Mouse (Mus musculus) limb, embryonic 15.5 days (tissue): ENCODE measurements around the gene Ercc6l2. TPM values are rescaled to one million over a fixed set of nuclear protein-coding genes. Genes with fewer than 3 reads are reported as not detected.

Experiments
- ATAC-seq: fragments of 200-750 bp; cut with Nextera tagmentation; 2 replicates; pipeline ENCODE4 v1.8.0; 2017; ENCODE audit warnings: low read depth, moderate TSS enrichment; ENCODE audit not compliant: insufficient number of reproducible peaks, low FRiP score, low TSS enrichment
- H3K27ac ChIP-seq: fragments of 300-500 bp; sonication (generic); 2 replicates; pipeline ENCODE4 v1.5.1; 2015; ENCODE audit warnings: moderate library complexity, mild to moderate bottlenecking, inconsistent platforms
- H3K27me3 ChIP-seq: fragments of 300-500 bp; sonication (generic); 2 replicates; pipeline ENCODE4 v1.6.1; 2015; ENCODE audit warnings: inconsistent platforms
- H3K36me3 ChIP-seq: fragments of 300-500 bp; sonication (generic); 2 replicates; pipeline ENCODE4 v1.6.1; 2015; ENCODE audit warnings: inconsistent platforms
- H3K4me1 ChIP-seq: fragments of 300-500 bp; sonication (generic); 2 replicates; pipeline ENCODE4 v1.6.1; 2015; ENCODE audit warnings: inconsistent platforms
- H3K4me2 ChIP-seq: fragments of 300-500 bp; sonication (generic); 2 replicates; pipeline ENCODE4 v1.6.1; 2015; ENCODE audit warnings: mild to moderate bottlenecking, inconsistent platforms
- H3K4me3 ChIP-seq: fragments of 300-500 bp; sonication (generic); 2 replicates; pipeline ENCODE4 v1.5.1; 2015; ENCODE audit warnings: mild to moderate bottlenecking, inconsistent platforms
- H3K9ac ChIP-seq: fragments of 300-500 bp; sonication (generic); 2 replicates; pipeline ENCODE4 v1.6.1; 2015; ENCODE audit warnings: inconsistent platforms
- H3K9me3 ChIP-seq: fragments of 300-500 bp; sonication (generic); 2 replicates; pipeline ENCODE4 v1.6.1; 2016; ENCODE audit warnings: inconsistent platforms
- WGBS: fragments of 180-500 bp; shearing (Covaris S2); methylation state at CpG from one replicate; pipeline ENCODE4 v1.1.7; 2015; 5-methylcytosine and 5-hydroxymethylcytosine counted together
- polyA plus RNA-seq: library from polyadenylated mRNA; unstranded; fragments of >200 nt; fragmentation: Nextera tagmentation; extraction: Ambion mirVana; gene quantifications from 2 replicates; pipeline ENCODE4 v1.2.1, GENCODE M21; 2015

The Ercc6l2 gene
- polyA plus RNA-seq, 1 experiment from 2014 or later, result 24.3 TPM

DNA sequence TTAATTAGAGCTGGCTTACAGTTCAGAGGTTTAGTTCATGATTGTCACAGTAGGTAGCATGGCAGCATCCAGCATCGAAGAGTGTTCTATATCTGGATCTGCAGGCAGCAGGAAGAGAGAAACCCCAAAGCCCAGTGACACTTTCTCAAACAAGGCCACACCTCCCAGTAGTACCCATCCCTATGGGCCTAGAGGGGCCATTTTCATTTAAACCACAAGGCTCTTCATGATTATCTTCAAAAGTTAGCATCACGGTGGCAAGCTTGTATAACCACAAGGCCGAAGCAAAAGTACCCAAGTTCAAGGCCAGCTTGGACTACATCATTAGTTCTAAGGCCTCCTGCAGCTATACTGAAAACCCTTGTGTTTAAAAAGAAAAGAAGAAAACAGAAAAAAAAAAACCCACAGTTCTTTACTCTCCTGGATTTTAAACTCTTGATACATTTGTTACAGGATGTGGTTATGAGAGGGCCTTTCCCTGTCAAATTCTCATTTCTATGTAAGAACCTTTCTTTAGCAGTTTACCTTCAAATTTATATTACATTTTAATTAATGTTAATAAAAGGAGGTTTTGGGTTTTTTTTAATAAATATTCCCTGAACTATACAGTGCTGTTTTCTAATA is 71.5 kb downstream of the Ercc6l2 start:
- H3K4me3 ChIP-seq, result no peak overlapping the region
- H3K36me3 ChIP-seq, result peaks cover 6% of the 10 kb centered on the region; the same call in 1 of the 2 replicates
- no peak overlapping the region for H3K4me2 ChIP-seq
- 81% methylated on average over 3 of the region's 3 CpGs for WGBS
- H3K27me3 ChIP-seq, result no peaks in the 10 kb centered on the region
- H3K27ac ChIP-seq, result no peak overlapping the region
- no peaks in the 10 kb centered on the region for H3K9me3 ChIP-seq
- H3K9ac ChIP-seq, result no peak overlapping the region
- no peak for ATAC-seq
- peaks cover 5% of the 10 kb centered on the region; the same call in 1 of the 2 replicates for H3K4me1 ChIP-seq

DNA sequence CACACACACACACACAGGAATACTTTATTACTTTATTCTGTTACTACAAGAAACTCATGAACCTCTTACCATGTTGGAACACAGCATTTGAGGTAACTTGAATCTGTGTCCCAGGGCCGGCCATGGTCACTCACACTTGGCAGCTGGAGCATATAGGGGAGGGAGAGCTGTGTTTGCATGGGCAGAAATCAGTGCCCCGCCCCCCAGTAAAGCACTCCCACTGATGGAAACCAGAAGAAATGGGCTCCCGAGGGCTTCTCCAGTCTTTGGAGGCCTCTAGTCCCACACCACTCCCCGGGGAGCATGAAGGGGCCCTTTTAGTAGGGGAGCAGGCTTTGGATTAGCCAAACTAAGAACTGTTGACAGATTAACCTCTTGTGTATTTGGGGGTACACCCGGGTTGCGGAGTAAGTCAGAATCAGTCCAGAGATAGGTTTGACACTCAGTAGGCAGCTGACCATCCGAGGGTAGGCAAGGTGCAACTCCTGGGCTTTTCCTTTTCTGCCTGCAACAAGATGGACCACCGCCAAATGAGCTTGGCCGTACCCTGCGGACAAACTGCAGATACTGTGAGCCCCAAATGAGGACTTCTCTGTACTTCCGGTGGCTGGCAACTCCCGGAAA is 85.8 kb downstream of the Ercc6l2 start:
- Histone ChIP-seq H3K4me2 (peak overlapping the region; percentile 58), H3K27ac (peak overlapping the region; percentile 88), H3K27me3 (no peaks in the 10 kb centered on the region; the same call in 1 of the 2 replicates), H3K9ac (no peak overlapping the region), H3K4me3 (peak overlapping the region; percentile 23), H3K4me1 (peaks cover 23% of the 10 kb centered on the region), H3K9me3 (no peaks in the 10 kb centered on the region), H3K36me3 (peaks cover 4% of the 10 kb centered on the region; the same call in 1 of the 2 replicates)
- 19% methylated on average over 12 of the region's 12 CpGs for WGBS
- no peak for ATAC-seq

- peak overlapping the region; percentile 23 for H3K4me3 ChIP-seq
- H3K4me1 ChIP-seq, result peaks cover 23% of the 10 kb centered on the region
- no peaks in the 10 kb centered on the region; the same call in 1 of the 2 replicates for H3K27me3 ChIP-seq
- peaks cover 4% of the 10 kb centered on the region; the same call in 1 of the 2 replicates for H3K36me3 ChIP-seq
- 0 out of 2 replicates have a peak overlapping the region, but pooled peaks have one; percentile 8 for H3K9ac ChIP-seq
- H3K27ac ChIP-seq, result peak overlapping the region; percentile 88
- peak; percentile 37 for ATAC-seq
- peak overlapping the region; percentile 58 for H3K4me2 ChIP-seq
- 4% methylated on average over 17 of the region's 17 CpGs for WGBS
- no peaks in the 10 kb centered on the region for H3K9me3 ChIP-seq
Observed at GRCm38 (mm10) chr13:63901303-63901713, 86.3 kb downstream of the Ercc6l2 start.

- 8% methylated on average over 28 of the region's 28 CpGs for WGBS
- peak; percentile 91 for ATAC-seq
Observed at GRCm38 (mm10) chr13:63901714-63902597, 86.9 kb downstream of the Ercc6l2 start.

GRCm38 (mm10) chr13:63906516-63906915 is 91.5 kb downstream of the Ercc6l2 start:
- H3K27ac ChIP-seq, result no peak overlapping the region
- H3K27me3 ChIP-seq, result no peaks in the 10 kb centered on the region; the same call in 1 of the 2 replicates
- H3K4me2 ChIP-seq, result no peak overlapping the region
- WGBS, result 70% methylated on average over 4 of the region's 4 CpGs
- peaks cover 13% of the 10 kb centered on the region for H3K4me1 ChIP-seq
- no peak overlapping the region for H3K9ac ChIP-seq
- no peak for ATAC-seq
- H3K36me3 ChIP-seq, result no peaks in the 10 kb centered on the region
- H3K4me3 ChIP-seq, result no peak overlapping the region
- H3K9me3 ChIP-seq, result no peaks in the 10 kb centered on the region

More at GRCm38 (mm10) chr13:63901714-63902597, 86.9 kb downstream of the Ercc6l2 start:
- Histone ChIP-seq H3K4me3 (peak overlapping the region; percentile 23), H3K9ac (0 out of 2 replicates have a peak overlapping the region, but pooled peaks have one; percentile 8), H3K4me2 (peak overlapping the region; percentile 58), H3K4me1 (peaks cover 23% of the 10 kb centered on the region), H3K36me3 (peaks cover 4% of the 10 kb centered on the region; the same call in 1 of the 2 replicates), H3K9me3 (no peaks in the 10 kb centered on the region), H3K27me3 (no peaks in the 10 kb centered on the region; the same call in 1 of the 2 replicates), H3K27ac (peak overlapping the region; percentile 88)

GRCm38 (mm10) chr13:63907437-63907836 is 92.4 kb downstream of the Ercc6l2 start:
- WGBS, result 40% methylated on average over 4 of the region's 4 CpGs
- H3K4me1 ChIP-seq, result peaks cover 9% of the 10 kb centered on the region
- no peak overlapping the region for H3K9ac ChIP-seq
- H3K4me2 ChIP-seq, result no peak overlapping the region
- H3K27ac ChIP-seq, result no peak overlapping the region
- no peaks in the 10 kb centered on the region; the same call in 1 of the 2 replicates for H3K27me3 ChIP-seq
- H3K9me3 ChIP-seq, result no peaks in the 10 kb centered on the region
- ATAC-seq, result no peak
- H3K4me3 ChIP-seq, result no peak overlapping the region
- no peaks in the 10 kb centered on the region for H3K36me3 ChIP-seq

GRCm38 (mm10) chr13:63910141-63910804 is 95.2 kb downstream of the Ercc6l2 start:
- Histone ChIP-seq H3K27me3 (no peaks in the 10 kb centered on the region), H3K36me3 (no peaks in the 10 kb centered on the region), H3K4me2 (no peak overlapping the region), H3K27ac (no peak overlapping the region), H3K4me3 (no peak overlapping the region), H3K9me3 (no peaks in the 10 kb centered on the region), H3K4me1 (peaks cover 10% of the 10 kb centered on the region), H3K9ac (no peak overlapping the region)
- ATAC-seq, result no peak
- 61% methylated on average over 5 of the region's 5 CpGs for WGBS

DNA sequence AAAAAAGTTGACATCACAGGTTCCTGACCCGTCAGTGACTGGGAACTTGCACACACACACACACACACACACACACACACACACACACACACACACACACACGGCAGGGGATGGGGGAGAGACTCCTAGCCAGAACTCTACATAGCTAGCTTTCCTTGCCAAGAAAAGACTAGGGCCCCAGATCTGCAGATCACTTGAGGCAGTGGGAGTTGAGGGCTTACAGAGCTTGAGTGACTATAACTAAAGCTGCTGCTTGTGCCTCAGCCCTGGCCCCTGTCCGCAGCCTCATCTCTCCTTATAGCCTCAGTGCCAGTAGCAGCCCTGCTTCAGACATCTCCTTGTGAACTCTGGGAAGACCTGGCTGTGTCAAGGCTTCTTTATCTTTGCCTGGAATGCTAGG is 96.6 kb downstream of the Ercc6l2 start:
- no peak overlapping the region for H3K9ac ChIP-seq
- H3K4me2 ChIP-seq, result no peak overlapping the region
- no peaks in the 10 kb centered on the region for H3K9me3 ChIP-seq
- H3K27ac ChIP-seq, result no peak overlapping the region; the same call in none of the 2 replicates
- H3K27me3 ChIP-seq, result no peaks in the 10 kb centered on the region
- peak; percentile 60; the same call in 1 of the 2 replicates for ATAC-seq
- H3K4me3 ChIP-seq, result no peak overlapping the region
- WGBS, result 42% methylated on average over 3 of the region's 3 CpGs
- peaks cover 23% of the 10 kb centered on the region for H3K4me1 ChIP-seq
- no peaks in the 10 kb centered on the region for H3K36me3 ChIP-seq

GRCm38 (mm10) chr13:63913136-63913535 is 98.1 kb downstream of the Ercc6l2 start:
- no peak overlapping the region for H3K4me2 ChIP-seq
- no peak overlapping the region for H3K9ac ChIP-seq
- H3K4me3 ChIP-seq, result no peak overlapping the region
- no peaks in the 10 kb centered on the region for H3K27me3 ChIP-seq
- no peaks in the 10 kb centered on the region for H3K36me3 ChIP-seq
- H3K9me3 ChIP-seq, result no peaks in the 10 kb centered on the region
- WGBS, result 82% methylated on average over 6 of the region's 6 CpGs
- peaks cover 38% of the 10 kb centered on the region for H3K4me1 ChIP-seq
- no peak for ATAC-seq
- H3K27ac ChIP-seq, result no peak overlapping the region

- Histone ChIP-seq H3K9ac (no peak overlapping the region), H3K27ac (no peak overlapping the region), H3K4me1 (peaks cover 53% of the 10 kb centered on the region), H3K4me2 (no peak overlapping the region), H3K36me3 (no peaks in the 10 kb centered on the region), H3K27me3 (no peaks in the 10 kb centered on the region), H3K4me3 (no peak overlapping the region), H3K9me3 (no peaks in the 10 kb centered on the region)
- no peak for ATAC-seq
- WGBS, result 36% methylated on average over 3 of the region's 3 CpGs
Observed at GRCm38 (mm10) chr13:63915176-63915575, 100.1 kb downstream of the Ercc6l2 start.

- Histone ChIP-seq H3K27ac (peak overlapping the region; percentile 95), H3K4me3 (no peak overlapping the region), H3K27me3 (no peaks in the 10 kb centered on the region), H3K9ac (no peak overlapping the region), H3K9me3 (no peaks in the 10 kb centered on the region), H3K4me1 (peaks cover 53% of the 10 kb centered on the region), H3K36me3 (no peaks in the 10 kb centered on the region), H3K4me2 (no peak overlapping the region)
- ATAC-seq, result no peak
- 86% methylated on average over 1 of the region's 1 CpGs for WGBS
Observed at GRCm38 (mm10) chr13:63915684-63916083, 100.6 kb downstream of the Ercc6l2 start.
